Mouse (Mus musculus) adrenal gland, postnatal 4 days (tissue): ENCODE results near the gene Nup107. TPM values are rescaled to one million over a fixed set of nuclear protein-coding genes. Genes with fewer than 3 reads are reported as not detected.
"Not testable (repeated sequence)": the region's sequence is repeated elsewhere in the genome, so short reads cannot be mapped to it uniquely, and the experiment has no call there.

ENCODE experiments used
- DNase-seq, 2 experiments: peaks; one replicate each; pipeline ENCODE4 v3.0.0; 2021 to 2022; ENCODE audit warnings: low spot score in 2 of 2, mixed read lengths in 2 of 2
- total RNA-seq, 2 experiments: library from RNA; stranded (reverse); gene quantifications; 2 replicates each; pipeline ENCODE4 v1.2.3; 2021

The Nup107 gene
- total RNA-seq, 2 experiments from 2014 or later = 28.7 to 30.2 TPM

- no peak for DNase-seq
Observed at GRCm38 (mm10) chr10:117738140-117738921, 54.2 kb downstream of the Nup107 start.

GRCm38 (mm10) chr10:117737498-117737897 is 55.0 kb downstream of the Nup107 start:
- DNase-seq = not testable (repeated sequence)

- DNase-seq = no peak
Observed at GRCm38 (mm10) chr10:117737075-117737474, 55.4 kb downstream of the Nup107 start.

GRCm38 (mm10) chr10:117736573-117736972 is 55.9 kb downstream of the Nup107 start:
- no peak for DNase-seq

GRCm38 (mm10) chr10:117735396-117735795 is 57.1 kb downstream of the Nup107 start:
- DNase-seq = not testable (repeated sequence)

GRCm38 (mm10) chr10:117734104-117734852 is 58.2 kb downstream of the Nup107 start:
- DNase-seq = not testable (repeated sequence)

GRCm38 (mm10) chr10:117733626-117734025 is 58.9 kb downstream of the Nup107 start:
- not testable (repeated sequence) for DNase-seq

GRCm38 (mm10) chr10:117732962-117733592 is 59.4 kb downstream of the Nup107 start:
- DNase-seq = no peak

- no peak for DNase-seq
Observed at GRCm38 (mm10) chr10:117732184-117732583, 60.3 kb downstream of the Nup107 start.

GRCm38 (mm10) chr10:117731244-117732101 is 61.0 kb downstream of the Nup107 start:
- peak in 1 of 2 experiments; percentile 34 for DNase-seq

- no peak for DNase-seq
Observed at GRCm38 (mm10) chr10:117730637-117731203, 61.8 kb downstream of the Nup107 start.

- DNase-seq = no peak
Observed at GRCm38 (mm10) chr10:117730140-117730539, 62.4 kb downstream of the Nup107 start.

GRCm38 (mm10) chr10:117729139-117729814 is 63.2 kb downstream of the Nup107 start:
- DNase-seq = no peak

- no peak for DNase-seq
Observed at GRCm38 (mm10) chr10:117728574-117728973, 63.9 kb downstream of the Nup107 start.

GRCm38 (mm10) chr10:117727518-117728110 is 64.9 kb downstream of the Nup107 start:
- no peak for DNase-seq

- DNase-seq = no peak
Observed at GRCm38 (mm10) chr10:117726888-117727385, 65.6 kb downstream of the Nup107 start.

GRCm38 (mm10) chr10:117726350-117726749 is 66.2 kb downstream of the Nup107 start:
- no peak for DNase-seq

GRCm38 (mm10) chr10:117725671-117726070 is 66.8 kb downstream of the Nup107 start:
- no peak for DNase-seq

- no peak for DNase-seq
Observed at GRCm38 (mm10) chr10:117724804-117725361, 67.6 kb downstream of the Nup107 start.
